Mouse (Mus musculus): ENCODE results near the gene Noxred1. TPM values are rescaled to one million over a fixed set of nuclear protein-coding genes. Genes with fewer than 3 reads are reported as not detected.
"Not testable (repeated sequence)": the region's sequence is repeated elsewhere in the genome, so short reads cannot be mapped to it uniquely, and the experiment has no call there.

Noxred1 gene
- polyA plus RNA-seq, 1 experiment from 2014 or later: 1.0 TPM

DNA sequence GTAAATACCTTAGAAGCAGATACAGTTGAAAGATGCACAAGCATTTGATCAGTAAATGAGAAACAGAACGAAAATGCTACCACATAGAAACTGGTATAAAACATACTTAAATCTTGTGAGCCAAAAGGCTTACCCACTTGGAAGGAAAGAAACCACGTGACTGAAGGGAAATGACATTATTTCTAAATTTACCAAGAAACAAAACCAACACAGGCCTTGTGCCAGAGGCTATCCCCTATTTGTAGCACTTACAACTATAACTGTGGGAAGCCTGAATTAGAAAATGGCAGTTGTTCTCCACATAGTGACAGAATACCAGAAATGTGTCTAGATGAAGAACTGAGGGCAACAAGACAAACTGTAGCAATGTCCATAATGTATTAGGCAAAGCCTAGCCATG lies 22.5 kb downstream of the Noxred1 start:
- WGBS: 73% methylated on average over 2 of the region's 2 CpGs
- DNase-seq (no peak), ATAC-seq (ENCODE audit: low FRiP score, low TSS enrichment) (no peak)
- H3K9me3 ChIP-seq (ENCODE audit: control insufficient read depth, low read length): no peaks in the 10 kb centered on the region
- H3K27me3 ChIP-seq (ENCODE audit: control insufficient read depth, insufficient read depth, low read length): no peaks in the 10 kb centered on the region
- no peak overlapping the region for H3K27ac ChIP-seq (replicated peaks; ENCODE audit: low read depth, low read length)
- no peak overlapping the region for H3K9ac ChIP-seq (replicated peaks; ENCODE audit: low read length)
- no peak overlapping the region for H3K4me3 ChIP-seq (replicated peaks; ENCODE audit: low read depth, low read length)
- H3K36me3 ChIP-seq (ENCODE audit: control insufficient read depth, insufficient read depth, low read length): no peaks in the 10 kb centered on the region
- no peaks in the 10 kb centered on the region for H3K4me1 ChIP-seq (ENCODE audit: control insufficient read depth, insufficient read depth, low read length)
- no peak overlapping the region for H3K4me2 ChIP-seq (ENCODE audit: low read length)

DNA sequence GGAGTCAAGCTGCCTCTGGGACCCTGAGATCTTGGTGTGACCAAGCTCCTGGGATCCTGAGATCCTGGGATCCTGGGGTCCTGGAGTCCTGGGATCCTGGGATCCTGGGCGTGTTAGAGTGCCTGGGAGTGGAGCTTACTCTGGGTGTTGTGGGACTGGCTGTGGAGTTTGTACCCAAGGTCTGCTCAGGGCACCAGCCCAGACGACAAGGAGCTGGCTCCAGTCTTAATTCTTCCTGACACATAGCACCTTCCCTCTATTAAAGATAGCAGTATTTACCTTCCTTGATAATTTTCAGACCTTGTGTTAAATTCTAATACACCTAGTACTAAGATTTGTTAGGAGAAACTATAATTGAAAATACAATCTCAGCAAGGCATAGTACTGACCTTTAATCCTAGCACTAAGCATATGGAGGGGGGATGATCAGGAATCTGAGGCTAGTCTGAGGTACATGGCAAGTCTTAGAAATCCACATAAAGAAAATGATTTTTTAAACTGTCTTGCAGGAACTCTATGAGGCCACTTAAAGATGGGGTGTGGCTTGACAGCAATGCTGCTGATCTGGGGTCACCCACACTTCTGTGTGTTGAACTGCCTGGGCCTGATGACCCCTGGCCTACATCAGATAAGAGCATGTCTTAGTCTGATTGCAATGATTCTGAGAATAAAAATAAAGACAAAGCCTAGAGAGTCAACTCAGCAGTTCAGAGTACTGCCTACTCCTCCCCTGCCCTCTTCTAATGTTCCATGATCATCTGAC lies 25.5 kb downstream of the Noxred1 start:
- Histone ChIP-seq H3K4me3 (replicated peaks; ENCODE audit: low read depth, low read length) (no peak overlapping the region), H3K4me2 (ENCODE audit: low read length) (no peak overlapping the region), H3K9me3 (ENCODE audit: control insufficient read depth, low read length) (no peaks in the 10 kb centered on the region), H3K36me3 (ENCODE audit: control insufficient read depth, insufficient read depth, low read length) (no peaks in the 10 kb centered on the region), H3K9ac (replicated peaks; ENCODE audit: low read length) (no peak overlapping the region), H3K27ac (replicated peaks; ENCODE audit: low read depth, low read length) (no peak overlapping the region), H3K27me3 (ENCODE audit: control insufficient read depth, insufficient read depth, low read length) (no peaks in the 10 kb centered on the region), H3K4me1 (ENCODE audit: control insufficient read depth, insufficient read depth, low read length) (no peaks in the 10 kb centered on the region)
- DNase-seq (no peak), ATAC-seq (ENCODE audit: low FRiP score, low TSS enrichment) (no peak)
- WGBS: 66% methylated on average over 2 of the region's 2 CpGs

GRCm38 (mm10) chr12:87205789-87206188 lies 32.7 kb downstream of the Noxred1 start:
- not testable (repeated sequence) for H3K9me3 ChIP-seq (ENCODE audit: control insufficient read depth, low read length); H3K4me1 ChIP-seq (ENCODE audit: control insufficient read depth, insufficient read depth, low read length); H3K9ac ChIP-seq (replicated peaks; ENCODE audit: low read length); DNase-seq; ATAC-seq (ENCODE audit: low FRiP score, low TSS enrichment); H3K4me2 ChIP-seq (ENCODE audit: low read length); H3K36me3 ChIP-seq (ENCODE audit: control insufficient read depth, insufficient read depth, low read length); H3K27me3 ChIP-seq (ENCODE audit: control insufficient read depth, insufficient read depth, low read length); H3K4me3 ChIP-seq (replicated peaks; ENCODE audit: low read depth, low read length); H3K27ac ChIP-seq (replicated peaks; ENCODE audit: low read depth, low read length)
- 91% methylated on average over 5 of the region's 5 CpGs for WGBS

DNA sequence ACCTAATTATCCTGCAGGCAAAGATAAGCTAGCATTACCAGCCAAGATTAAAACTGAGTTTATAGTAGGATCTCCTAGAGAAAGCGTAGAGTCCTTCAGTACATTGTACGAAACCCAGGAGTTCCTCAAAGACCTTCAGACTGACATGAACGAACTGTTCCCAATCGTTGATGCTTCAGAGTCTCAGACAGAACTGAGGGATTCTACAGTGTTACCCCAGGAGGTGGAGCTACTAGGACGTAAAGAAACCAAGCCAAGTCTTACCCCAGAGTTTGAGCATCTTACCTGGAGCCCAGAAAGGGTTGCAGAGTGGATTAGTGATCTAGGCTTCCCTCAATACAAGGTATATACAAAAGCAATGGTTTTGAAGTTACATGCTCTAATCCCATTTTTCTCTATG lies 36.8 kb downstream of the Noxred1 start:
- Histone ChIP-seq H3K9me3 (ENCODE audit: control insufficient read depth, low read length) (no peaks in the 10 kb centered on the region), H3K9ac (replicated peaks; ENCODE audit: low read length) (no peak overlapping the region), H3K4me3 (replicated peaks; ENCODE audit: low read depth, low read length) (no peak overlapping the region), H3K36me3 (ENCODE audit: control insufficient read depth, insufficient read depth, low read length) (no peaks in the 10 kb centered on the region), H3K4me1 (ENCODE audit: control insufficient read depth, insufficient read depth, low read length) (peaks cover 9% of the 10 kb centered on the region), H3K4me2 (ENCODE audit: low read length) (no peak overlapping the region), H3K27me3 (ENCODE audit: control insufficient read depth, insufficient read depth, low read length) (no peaks in the 10 kb centered on the region), H3K27ac (replicated peaks; ENCODE audit: low read depth, low read length) (no peak overlapping the region)
- no peak for DNase-seq
- WGBS: 78% methylated on average over 5 of the region's 5 CpGs
- ATAC-seq (ENCODE audit: low FRiP score, low TSS enrichment): no peak

- peak within 1 kb of the TSS; percentile 80 for H3K4me2 ChIP-seq (ENCODE audit: low read length)
- H3K4me1 ChIP-seq (ENCODE audit: control insufficient read depth, insufficient read depth, low read length): peaks cover 9% of the 10 kb centered on the region
- DNase-seq (peak; percentile 93), ATAC-seq (ENCODE audit: low FRiP score, low TSS enrichment) (peak; percentile 94)
- WGBS: under 1% methylated on average over 66 of the region's 70 CpGs
- H3K36me3 ChIP-seq (ENCODE audit: control insufficient read depth, insufficient read depth, low read length): no peaks in the 10 kb centered on the region
- H3K27ac ChIP-seq (replicated peaks; ENCODE audit: low read depth, low read length): peak within 1 kb of the TSS; percentile 93
- H3K9me3 ChIP-seq (ENCODE audit: control insufficient read depth, low read length): no peaks in the 10 kb centered on the region
- peak within 1 kb of the TSS; percentile 85 for H3K4me3 ChIP-seq (replicated peaks; ENCODE audit: low read depth, low read length)
- H3K9ac ChIP-seq (replicated peaks; ENCODE audit: low read length): peak within 1 kb of the TSS; percentile 93
- no peaks in the 10 kb centered on the region for H3K27me3 ChIP-seq (ENCODE audit: control insufficient read depth, insufficient read depth, low read length)
These were observed 38.5 kb downstream of the Noxred1 start, which contains the start of gene Tmed8 for GRCm38 (mm10) chr12:87199973-87200586. Gene Tmed8 (minus strand): TSS chr12:87200454.

DNA sequence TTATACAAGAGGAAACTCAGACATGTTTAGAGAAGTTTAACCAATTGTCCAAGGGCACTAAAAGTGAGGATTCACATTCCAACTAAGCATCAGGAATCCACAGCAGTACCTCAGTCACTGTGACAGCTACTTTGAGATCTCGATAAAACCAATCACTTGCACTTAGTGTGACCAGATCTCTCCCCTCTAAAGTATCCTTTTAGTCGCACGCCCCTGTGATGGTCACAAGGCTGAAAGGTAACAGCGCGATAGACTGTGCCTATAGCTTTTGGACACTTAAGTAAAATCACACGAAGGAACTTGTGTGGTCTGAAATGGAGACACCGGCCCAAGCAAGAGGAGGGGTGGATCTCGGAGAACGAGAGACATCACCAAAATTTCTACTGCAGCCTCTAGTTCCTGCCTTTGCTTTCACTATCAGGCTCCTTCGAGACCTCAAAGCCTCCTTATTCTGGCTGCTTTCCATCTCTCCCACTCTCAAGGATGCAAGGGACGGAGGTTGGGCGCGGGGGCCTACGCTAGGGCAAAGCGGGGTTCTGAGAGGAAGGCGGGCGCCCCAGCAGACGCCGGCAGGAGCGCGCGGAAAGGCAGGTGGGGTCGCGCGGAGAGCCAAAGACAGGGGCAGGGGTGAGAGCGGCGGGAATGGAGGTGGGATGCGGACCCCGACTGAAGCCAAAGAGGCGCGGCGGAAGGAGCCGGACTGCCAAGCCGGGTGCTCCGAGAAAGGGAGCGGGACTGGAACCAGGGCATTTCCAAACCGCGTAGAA lies 39.1 kb downstream of the Noxred1 start, which contains the start of gene Samd15:
TSS of gene Samd15 (plus strand) at position 518 of the 767 bp plus-strand sequence.
- no peaks in the 10 kb centered on the region for H3K36me3 ChIP-seq (ENCODE audit: control insufficient read depth, insufficient read depth, low read length)
- H3K27ac ChIP-seq (replicated peaks; ENCODE audit: low read depth, low read length): peak within 1 kb of the TSS; percentile 93
- peak within 1 kb of the TSS; percentile 93 for H3K9ac ChIP-seq (replicated peaks; ENCODE audit: low read length)
- peak; percentile 56 for ATAC-seq (ENCODE audit: low FRiP score, low TSS enrichment)
- H3K9me3 ChIP-seq (ENCODE audit: control insufficient read depth, low read length): no peaks in the 10 kb centered on the region
- 1% methylated on average over 37 of the region's 38 CpGs for WGBS
- peaks cover 9% of the 10 kb centered on the region for H3K4me1 ChIP-seq (ENCODE audit: control insufficient read depth, insufficient read depth, low read length)
- DNase-seq: peak; percentile 72
- peak within 1 kb of the TSS; percentile 85 for H3K4me3 ChIP-seq (replicated peaks; ENCODE audit: low read depth, low read length)
- peak within 1 kb of the TSS; percentile 80 for H3K4me2 ChIP-seq (ENCODE audit: low read length)
- H3K27me3 ChIP-seq (ENCODE audit: control insufficient read depth, insufficient read depth, low read length): no peaks in the 10 kb centered on the region

- peaks cover 9% of the 10 kb centered on the region for H3K4me1 ChIP-seq (ENCODE audit: control insufficient read depth, insufficient read depth, low read length)
- peak overlapping the region; percentile 93 for H3K9ac ChIP-seq (replicated peaks; ENCODE audit: low read length)
- DNase-seq: no peak
- no peak for ATAC-seq (ENCODE audit: low FRiP score, low TSS enrichment)
- H3K9me3 ChIP-seq (ENCODE audit: control insufficient read depth, low read length): no peaks in the 10 kb centered on the region
- peak overlapping the region; percentile 80 for H3K4me2 ChIP-seq (ENCODE audit: low read length)
- 42% methylated on average over 6 of the region's 6 CpGs for WGBS
- no peaks in the 10 kb centered on the region for H3K27me3 ChIP-seq (ENCODE audit: control insufficient read depth, insufficient read depth, low read length)
- no peak overlapping the region for H3K27ac ChIP-seq (replicated peaks; ENCODE audit: low read depth, low read length)
- H3K4me3 ChIP-seq (replicated peaks; ENCODE audit: low read depth, low read length): peak overlapping the region; percentile 85
- H3K36me3 ChIP-seq (ENCODE audit: control insufficient read depth, insufficient read depth, low read length): no peaks in the 10 kb centered on the region
These were observed 39.7 kb downstream of the Noxred1 start for GRCm38 (mm10) chr12:87198792-87199191.

GRCm38 (mm10) chr12:87196310-87196709 lies 42.2 kb downstream of the Noxred1 start:
- H3K4me3 ChIP-seq (replicated peaks; ENCODE audit: low read depth, low read length): no peak overlapping the region
- peaks cover 9% of the 10 kb centered on the region for H3K4me1 ChIP-seq (ENCODE audit: control insufficient read depth, insufficient read depth, low read length)
- no peaks in the 10 kb centered on the region for H3K36me3 ChIP-seq (ENCODE audit: control insufficient read depth, insufficient read depth, low read length)
- no peaks in the 10 kb centered on the region for H3K27me3 ChIP-seq (ENCODE audit: control insufficient read depth, insufficient read depth, low read length)
- no peak for ATAC-seq (ENCODE audit: low FRiP score, low TSS enrichment)
- H3K9ac ChIP-seq (replicated peaks; ENCODE audit: low read length): no peak overlapping the region
- no peak overlapping the region for H3K4me2 ChIP-seq (ENCODE audit: low read length)
- H3K27ac ChIP-seq (replicated peaks; ENCODE audit: low read depth, low read length): no peak overlapping the region
- no peaks in the 10 kb centered on the region for H3K9me3 ChIP-seq (ENCODE audit: control insufficient read depth, low read length)
- no peak for DNase-seq
